Mouse (Mus musculus): ENCODE results near the gene Fam13a. TPM values are rescaled to one million over a fixed set of nuclear protein-coding genes. Genes with fewer than 3 reads are reported as not detected.

Gene Fam13a
- polyA plus RNA-seq, 1 experiment from 2014 or later: 4.5 TPM

- H3K36me3 ChIP-seq: no peaks in the 10 kb centered on the region
- WGBS: 79% methylated on average over 3 of the region's 3 CpGs
- H3K27ac ChIP-seq: no peak overlapping the region
- H3K4me2 ChIP-seq (replicated peaks): no peak overlapping the region
- no peak overlapping the region for H3K4me3 ChIP-seq
- H3K27me3 ChIP-seq (replicated peaks): no peaks in the 10 kb centered on the region
- H3K9me3 ChIP-seq: no peaks in the 10 kb centered on the region
- no peak for ATAC-seq (ENCODE audit: low FRiP score, low read depth)
- no peak overlapping the region for H3K9ac ChIP-seq
- H3K4me1 ChIP-seq: no peaks in the 10 kb centered on the region
Measured at GRCm38 (mm10) chr6:58989149-58989548, 35.2 kb downstream of the Fam13a start.

- WGBS: 91% methylated on average over 2 of the region's 2 CpGs
- ATAC-seq (ENCODE audit: low FRiP score, low read depth): no peak
Measured at GRCm38 (mm10) chr6:58988706-58989105, 35.6 kb downstream of the Fam13a start.

GRCm38 (mm10) chr6:58987166-58987565, 37.2 kb downstream of the Fam13a start:
- WGBS: 92% methylated on average over 5 of the region's 5 CpGs

More at GRCm38 (mm10) chr6:58988706-58989105, 35.6 kb downstream of the Fam13a start:
- H3K9me3 ChIP-seq: no peaks in the 10 kb centered on the region
- H3K4me1 ChIP-seq: no peaks in the 10 kb centered on the region
- no peak overlapping the region for H3K27ac ChIP-seq
- no peaks in the 10 kb centered on the region for H3K27me3 ChIP-seq (replicated peaks)
- H3K36me3 ChIP-seq: no peaks in the 10 kb centered on the region
- no peak overlapping the region for H3K9ac ChIP-seq
- H3K4me3 ChIP-seq: no peak overlapping the region
- no peak overlapping the region for H3K4me2 ChIP-seq (replicated peaks)

GRCm38 (mm10) chr6:58985186-58985585, 39.2 kb downstream of the Fam13a start:
- no peak for ATAC-seq (ENCODE audit: low FRiP score, low read depth)
- no peaks in the 10 kb centered on the region for H3K9me3 ChIP-seq
- H3K36me3 ChIP-seq: no peaks in the 10 kb centered on the region
- H3K27ac ChIP-seq: no peak overlapping the region
- H3K4me1 ChIP-seq: no peaks in the 10 kb centered on the region
- 85% methylated on average over 8 of the region's 8 CpGs for WGBS
- no peak overlapping the region for H3K4me3 ChIP-seq
- H3K4me2 ChIP-seq (replicated peaks): no peak overlapping the region
- H3K9ac ChIP-seq: no peak overlapping the region
- H3K27me3 ChIP-seq (replicated peaks): no peaks in the 10 kb centered on the region

More at GRCm38 (mm10) chr6:58987166-58987565, 37.2 kb downstream of the Fam13a start:
- no peak overlapping the region for H3K4me2 ChIP-seq (replicated peaks)
- no peaks in the 10 kb centered on the region for H3K27me3 ChIP-seq (replicated peaks)
- no peak for ATAC-seq (ENCODE audit: low FRiP score, low read depth)
- H3K4me3 ChIP-seq: no peak overlapping the region
- H3K4me1 ChIP-seq: no peaks in the 10 kb centered on the region
- H3K9ac ChIP-seq: no peak overlapping the region
- H3K36me3 ChIP-seq: no peaks in the 10 kb centered on the region
- H3K9me3 ChIP-seq: no peaks in the 10 kb centered on the region
- no peak overlapping the region for H3K27ac ChIP-seq

GRCm38 (mm10) chr6:58975249-58975648, 49.1 kb downstream of the Fam13a start:
- WGBS: 66% methylated on average over 2 of the region's 2 CpGs
- Histone ChIP-seq H3K4me1 (no peaks in the 10 kb centered on the region), H3K27ac (no peak overlapping the region), H3K9me3 (no peaks in the 10 kb centered on the region), H3K36me3 (no peaks in the 10 kb centered on the region), H3K27me3 (replicated peaks) (no peaks in the 10 kb centered on the region), H3K4me2 (replicated peaks) (no peak overlapping the region), H3K9ac (no peak overlapping the region), H3K4me3 (no peak overlapping the region)
- no peak for ATAC-seq (ENCODE audit: low FRiP score, low read depth)

- ATAC-seq (ENCODE audit: low FRiP score, low read depth): no peak
- Histone ChIP-seq H3K4me1 (no peaks in the 10 kb centered on the region), H3K27ac (no peak overlapping the region), H3K36me3 (no peaks in the 10 kb centered on the region), H3K4me2 (replicated peaks) (no peak overlapping the region), H3K4me3 (no peak overlapping the region), H3K9me3 (no peaks in the 10 kb centered on the region), H3K27me3 (replicated peaks) (no peaks in the 10 kb centered on the region), H3K9ac (no peak overlapping the region)
- WGBS: 86% methylated on average over 2 of the region's 2 CpGs
Measured at GRCm38 (mm10) chr6:58974428-58974827, 49.9 kb downstream of the Fam13a start.

GRCm38 (mm10) chr6:58972873-58973272, 51.5 kb downstream of the Fam13a start:
- ATAC-seq (ENCODE audit: low FRiP score, low read depth): no peak
- H3K4me2 ChIP-seq (replicated peaks): no peak overlapping the region
- no peak overlapping the region for H3K4me3 ChIP-seq

GRCm38 (mm10) chr6:58968272-58968671, 56.1 kb downstream of the Fam13a start:
- 50% methylated on average over 3 of the region's 3 CpGs for WGBS

More at GRCm38 (mm10) chr6:58972873-58973272, 51.5 kb downstream of the Fam13a start:
- no peaks in the 10 kb centered on the region for H3K4me1 ChIP-seq
- H3K27me3 ChIP-seq (replicated peaks): no peaks in the 10 kb centered on the region
- no peak overlapping the region for H3K9ac ChIP-seq
- H3K36me3 ChIP-seq: no peaks in the 10 kb centered on the region
- no peak overlapping the region for H3K27ac ChIP-seq
- 91% methylated on average over 1 of the region's 1 CpGs for WGBS
- H3K9me3 ChIP-seq: no peaks in the 10 kb centered on the region

GRCm38 (mm10) chr6:58965071-58965831, 59.1 kb downstream of the Fam13a start:
- Histone ChIP-seq H3K4me2 (replicated peaks) (peak overlapping the region; percentile 38), H3K27me3 (replicated peaks) (no peaks in the 10 kb centered on the region), H3K4me3 (no peak overlapping the region), H3K9ac (no peak overlapping the region), H3K36me3 (no peaks in the 10 kb centered on the region), H3K27ac (no peak overlapping the region), H3K4me1 (peaks cover 11% of the 10 kb centered on the region; the same call in 1 of the 2 replicates), H3K9me3 (no peaks in the 10 kb centered on the region)
- WGBS: 32% methylated on average over 12 of the region's 12 CpGs
- ATAC-seq (ENCODE audit: low FRiP score, low read depth): peak; percentile 70

More at GRCm38 (mm10) chr6:58968272-58968671, 56.1 kb downstream of the Fam13a start:
- H3K27ac ChIP-seq: no peak overlapping the region
- H3K4me3 ChIP-seq: no peak overlapping the region
- ATAC-seq (ENCODE audit: low FRiP score, low read depth): no peak
- H3K9me3 ChIP-seq: no peaks in the 10 kb centered on the region
- no peak overlapping the region for H3K9ac ChIP-seq
- no peak overlapping the region for H3K4me2 ChIP-seq (replicated peaks)
- H3K27me3 ChIP-seq (replicated peaks): no peaks in the 10 kb centered on the region
- H3K36me3 ChIP-seq: no peaks in the 10 kb centered on the region
- peaks cover 11% of the 10 kb centered on the region; the same call in 1 of the 2 replicates for H3K4me1 ChIP-seq

GRCm38 (mm10) chr6:58964565-58964964, 59.8 kb downstream of the Fam13a start:
- Histone ChIP-seq H3K27me3 (replicated peaks) (no peaks in the 10 kb centered on the region), H3K9me3 (no peaks in the 10 kb centered on the region), H3K27ac (no peak overlapping the region), H3K4me1 (peaks cover 11% of the 10 kb centered on the region; the same call in 1 of the 2 replicates), H3K4me2 (replicated peaks) (no peak overlapping the region), H3K4me3 (no peak overlapping the region), H3K36me3 (no peaks in the 10 kb centered on the region), H3K9ac (no peak overlapping the region)
- ATAC-seq (ENCODE audit: low FRiP score, low read depth): peak; percentile 34; the same call in 1 of the 2 replicates

GRCm38 (mm10) chr6:58964091-58964490, 60.3 kb downstream of the Fam13a start:
- Histone ChIP-seq H3K4me1 (peaks cover 11% of the 10 kb centered on the region; the same call in 1 of the 2 replicates), H3K27ac (no peak overlapping the region), H3K27me3 (replicated peaks) (no peaks in the 10 kb centered on the region), H3K36me3 (no peaks in the 10 kb centered on the region), H3K4me2 (replicated peaks) (no peak overlapping the region), H3K9ac (no peak overlapping the region), H3K4me3 (no peak overlapping the region), H3K9me3 (no peaks in the 10 kb centered on the region)
- WGBS: 93% methylated on average over 2 of the region's 2 CpGs
- ATAC-seq (ENCODE audit: low FRiP score, low read depth): no peak

- 86% methylated on average over 5 of the region's 5 CpGs for WGBS
Measured at GRCm38 (mm10) chr6:58962691-58963090, 61.7 kb downstream of the Fam13a start.

GRCm38 (mm10) chr6:58960523-58960922, 63.8 kb downstream of the Fam13a start:
- ATAC-seq (ENCODE audit: low FRiP score, low read depth): no peak
- 94% methylated on average over 2 of the region's 2 CpGs for WGBS
- Histone ChIP-seq H3K27me3 (replicated peaks) (no peaks in the 10 kb centered on the region), H3K4me2 (replicated peaks) (no peak overlapping the region), H3K4me1 (peaks cover 7% of the 10 kb centered on the region; the same call in 1 of the 2 replicates), H3K27ac (no peak overlapping the region), H3K9me3 (no peaks in the 10 kb centered on the region), H3K36me3 (no peaks in the 10 kb centered on the region), H3K4me3 (no peak overlapping the region), H3K9ac (no peak overlapping the region)

More at GRCm38 (mm10) chr6:58962691-58963090, 61.7 kb downstream of the Fam13a start:
- Histone ChIP-seq H3K27me3 (replicated peaks) (no peaks in the 10 kb centered on the region), H3K4me2 (replicated peaks) (no peak overlapping the region), H3K36me3 (no peaks in the 10 kb centered on the region), H3K27ac (no peak overlapping the region), H3K9ac (no peak overlapping the region), H3K4me1 (peaks cover 11% of the 10 kb centered on the region; the same call in 1 of the 2 replicates), H3K9me3 (no peaks in the 10 kb centered on the region), H3K4me3 (no peak overlapping the region)
- ATAC-seq (ENCODE audit: low FRiP score, low read depth): no peak
